Mouse (Mus musculus) brown adipose tissue, adult 24 weeks (tissue): ENCODE results near the gene Phldb3. TPM values are rescaled to one million over a fixed set of nuclear protein-coding genes. Genes with fewer than 3 reads are reported as not detected.

Experiments
- H3K27ac ChIP-seq: fragments of 200-500 bp; replicated peaks from 2 replicates; pipeline ENCODE4 v1.5.1; 2012; ENCODE audit warnings: low read depth, mild to moderate bottlenecking, low read length
- H3K4me1 ChIP-seq: fragments of 200-500 bp; 2 replicates; pipeline ENCODE4 v1.6.1; 2012; ENCODE audit warnings: low read length, mixed read lengths; ENCODE audit not compliant: control insufficient read depth, insufficient read depth, insufficient read length
- H3K4me3 ChIP-seq: fragments of 200-500 bp; 2 replicates; pipeline ENCODE4 v1.5.1; 2012; ENCODE audit warnings: low read depth, mild to moderate bottlenecking, low read length, moderate library complexity; ENCODE audit not compliant: insufficient read depth
- polyA plus RNA-seq: library from polyadenylated mRNA; stranded (reverse); fragments of >200 nt; gene quantifications from 2 replicates; pipeline ENCODE4 v1.2.4, GENCODE M21; 2012; ENCODE audit not compliant: missing spikeins, insufficient read depth, insufficient read length

The Phldb3 gene
- polyA plus RNA-seq = 0.75 TPM in 1 of 2 replicates, not detected in the other

DNA sequence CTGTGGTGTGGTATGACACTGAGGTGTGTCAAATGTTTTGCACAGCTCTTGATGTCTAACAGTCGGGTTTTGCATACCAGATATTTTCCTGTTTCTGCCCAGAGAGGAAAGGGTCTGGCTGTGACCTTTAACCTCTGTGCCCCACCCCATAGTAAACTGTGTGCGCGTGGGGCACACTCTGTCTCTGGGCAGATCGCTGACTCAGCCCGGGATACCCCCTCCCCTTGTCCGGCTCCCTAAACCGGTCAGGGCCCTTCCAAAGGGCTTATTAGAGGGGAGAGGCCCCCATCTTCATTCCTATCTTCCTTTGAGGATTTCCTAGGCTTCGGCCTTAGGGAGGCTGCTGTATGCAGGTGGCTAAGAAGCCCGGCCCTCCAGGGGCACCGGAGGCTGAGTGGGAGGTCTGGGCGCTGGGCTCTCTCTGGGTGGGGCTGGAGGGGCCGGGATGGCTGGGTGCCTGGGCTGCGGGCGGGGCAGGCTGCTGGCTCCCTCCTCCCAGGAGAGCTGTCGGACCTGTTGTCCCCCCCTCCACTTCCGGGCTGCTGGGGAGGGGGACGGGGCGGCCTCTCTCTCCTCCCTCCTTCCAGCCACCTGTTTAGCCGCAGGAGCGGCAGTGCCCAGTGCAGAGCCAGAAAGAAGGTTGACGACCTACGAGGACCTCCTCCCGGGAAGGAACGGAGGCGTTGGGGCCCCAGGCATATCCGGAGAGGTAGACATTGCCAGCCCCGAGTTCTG is at the start of gene Phldb3:
TSS of gene Phldb3 (plus strand) at position 620 of the 735 bp plus-strand sequence.
- H3K27ac ChIP-seq = no peak within 1 kb of the TSS
- peak within 1 kb of the TSS; percentile 58 for H3K4me3 ChIP-seq
- peaks cover 2% of the 10 kb centered on the region; the same call in 1 of the 2 replicates for H3K4me1 ChIP-seq

DNA sequence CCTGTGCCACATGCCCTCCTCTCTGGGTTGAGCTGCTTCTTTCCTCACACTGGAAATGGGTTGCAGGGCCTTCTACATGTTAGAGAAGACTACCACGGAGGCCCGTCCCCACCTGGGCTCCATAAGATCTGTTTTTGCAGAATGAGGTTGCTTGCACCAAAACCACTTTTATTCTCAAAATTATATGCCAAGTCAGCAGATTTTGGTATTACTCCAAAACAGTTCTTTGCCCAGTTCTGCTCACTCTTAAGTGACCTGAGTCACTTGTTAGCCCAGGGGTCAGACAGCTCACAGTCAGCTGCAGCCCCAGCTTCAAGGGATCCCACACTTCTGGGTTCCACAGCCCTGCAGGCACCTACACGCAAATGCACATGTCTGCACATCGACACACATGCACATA is 49.1 kb upstream of the Phldb3 start:
- H3K4me1 ChIP-seq = no peaks in the 10 kb centered on the region
- H3K27ac ChIP-seq = no peak overlapping the region
- H3K4me3 ChIP-seq = no peak overlapping the region

DNA sequence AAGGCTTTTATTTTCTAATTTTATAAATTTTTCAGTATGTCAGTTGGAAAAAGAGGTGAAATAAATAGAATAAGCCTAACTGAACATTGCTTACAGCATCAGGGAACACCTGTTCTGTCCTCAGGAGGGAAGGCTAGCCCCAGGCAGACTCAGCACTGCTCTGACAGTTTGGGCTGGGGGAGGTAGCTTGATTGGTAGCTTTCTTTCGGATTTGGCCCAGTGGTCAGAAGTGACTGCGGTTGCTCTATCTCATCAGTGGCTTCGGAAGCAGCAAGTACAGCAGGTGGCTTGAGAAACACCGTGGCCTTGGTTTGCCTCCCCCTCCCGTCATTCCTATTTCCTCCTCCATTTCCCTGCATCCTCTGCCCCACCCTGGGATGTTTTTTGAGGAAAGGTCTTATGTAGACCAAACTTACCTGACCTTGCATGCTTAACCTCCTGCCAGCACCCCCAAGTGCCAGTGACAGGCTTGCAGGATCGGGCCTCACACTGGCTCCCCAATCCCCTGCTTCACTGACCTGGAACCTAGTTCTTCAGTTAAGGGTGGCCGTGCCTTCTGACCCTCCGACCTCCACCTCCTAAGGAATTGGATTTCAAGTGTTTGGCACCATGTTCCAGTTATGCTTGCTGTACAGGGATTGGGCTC is 47.2 kb upstream of the Phldb3 start:
- no peak overlapping the region for H3K27ac ChIP-seq

DNA sequence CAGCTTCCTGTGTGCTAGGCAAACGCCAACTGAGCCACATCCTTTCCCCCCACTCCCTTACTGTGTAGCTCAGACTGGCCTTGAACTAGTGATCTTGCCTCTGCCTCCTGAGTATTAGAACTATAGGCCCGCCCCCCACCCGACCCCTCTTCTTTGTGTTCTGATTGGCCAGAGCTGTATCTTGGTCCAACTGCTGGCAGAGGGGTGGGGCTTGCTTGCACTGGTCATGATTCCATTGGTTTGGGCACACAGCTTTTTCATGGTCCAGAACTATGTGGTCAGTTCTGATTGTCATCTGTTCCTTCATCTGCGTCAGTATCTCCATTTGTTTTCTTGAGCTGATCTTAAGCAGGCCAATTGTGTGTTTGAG is 46.7 kb upstream of the Phldb3 start:
- Histone ChIP-seq H3K4me3 (no peak overlapping the region), H3K27ac (no peak overlapping the region), H3K4me1 (no peaks in the 10 kb centered on the region)

More for the DNA sequence above, 47.2 kb upstream of the Phldb3 start:
- no peaks in the 10 kb centered on the region for H3K4me1 ChIP-seq
- no peak overlapping the region for H3K4me3 ChIP-seq

DNA sequence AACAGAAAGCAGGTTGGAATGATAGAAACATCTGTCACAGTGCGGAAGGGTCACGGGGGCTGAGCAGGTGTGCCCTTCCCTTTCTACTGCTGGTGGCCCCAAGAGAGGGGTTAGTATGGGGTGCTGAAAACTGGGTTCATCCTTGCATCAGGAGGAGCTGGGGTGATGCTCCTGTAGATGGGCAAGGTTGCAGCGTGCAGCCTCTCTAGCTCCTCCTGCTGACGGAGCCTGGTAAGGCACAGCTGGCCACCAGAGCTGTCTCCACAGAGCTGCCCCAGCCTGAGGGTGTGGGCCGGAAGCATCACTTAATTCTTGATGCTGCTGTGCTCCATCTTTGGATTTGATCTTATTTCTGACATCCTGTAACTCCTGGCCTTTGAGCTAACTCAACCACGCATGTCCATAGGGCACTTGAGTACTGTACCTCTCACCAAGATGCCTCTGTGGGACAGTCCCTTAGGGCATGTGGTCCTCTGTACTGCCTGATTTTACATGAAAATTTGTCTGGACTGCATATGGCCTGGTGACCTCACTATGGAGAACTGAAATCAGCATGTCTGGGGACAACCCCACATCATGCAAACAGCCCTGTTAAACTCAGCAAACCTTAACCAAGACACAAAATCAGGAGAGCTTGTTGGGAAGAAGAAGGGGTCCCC is 45.8 kb upstream of the Phldb3 start:
- H3K4me1 ChIP-seq = no peaks in the 10 kb centered on the region
- no peak overlapping the region for H3K4me3 ChIP-seq
- H3K27ac ChIP-seq = no peak overlapping the region

DNA sequence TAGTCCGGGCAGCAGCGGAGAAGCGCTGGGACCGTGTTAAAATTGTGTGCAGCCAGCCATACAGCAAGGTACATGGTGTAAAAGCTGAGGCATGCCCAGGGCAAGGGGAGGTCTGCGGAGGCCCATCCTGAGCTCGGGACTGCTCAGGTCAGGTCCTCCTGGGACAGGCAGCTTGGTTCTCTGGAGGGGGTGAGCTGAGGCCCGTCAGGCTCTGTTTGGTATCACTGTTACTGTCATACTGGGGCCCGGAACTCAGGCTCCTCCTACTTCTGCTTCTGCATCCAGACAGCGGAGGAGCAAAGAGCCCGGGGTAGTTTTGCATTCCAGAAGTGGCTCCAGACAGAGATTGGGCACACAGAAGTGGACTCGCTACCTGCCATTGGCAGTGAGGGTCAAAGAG is 44.9 kb upstream of the Phldb3 start:
- Histone ChIP-seq H3K4me3 (no peak overlapping the region), H3K27ac (no peak overlapping the region), H3K4me1 (no peaks in the 10 kb centered on the region)

DNA sequence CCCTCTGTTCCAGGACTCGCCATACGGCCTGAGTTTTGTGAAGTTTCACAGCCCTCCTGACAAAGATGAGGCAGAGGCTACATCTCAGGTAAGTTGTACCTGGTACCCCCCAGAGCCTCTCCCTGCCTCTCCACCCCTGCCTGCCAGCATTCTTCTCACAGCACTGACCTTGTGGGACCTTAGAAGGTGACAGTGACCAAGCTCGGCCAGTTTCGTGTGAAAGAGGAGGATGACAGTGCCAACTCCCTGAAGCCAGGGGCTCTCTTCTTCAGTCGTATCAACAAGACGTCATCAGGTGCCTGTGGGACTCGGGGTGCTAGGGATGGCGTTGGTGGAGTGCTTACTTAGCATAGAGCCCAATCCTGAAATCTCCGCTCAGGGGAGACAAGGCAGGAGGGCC is 44.4 kb upstream of the Phldb3 start:
- Histone ChIP-seq H3K4me1 (no peaks in the 10 kb centered on the region), H3K4me3 (no peak overlapping the region), H3K27ac (no peak overlapping the region)

DNA sequence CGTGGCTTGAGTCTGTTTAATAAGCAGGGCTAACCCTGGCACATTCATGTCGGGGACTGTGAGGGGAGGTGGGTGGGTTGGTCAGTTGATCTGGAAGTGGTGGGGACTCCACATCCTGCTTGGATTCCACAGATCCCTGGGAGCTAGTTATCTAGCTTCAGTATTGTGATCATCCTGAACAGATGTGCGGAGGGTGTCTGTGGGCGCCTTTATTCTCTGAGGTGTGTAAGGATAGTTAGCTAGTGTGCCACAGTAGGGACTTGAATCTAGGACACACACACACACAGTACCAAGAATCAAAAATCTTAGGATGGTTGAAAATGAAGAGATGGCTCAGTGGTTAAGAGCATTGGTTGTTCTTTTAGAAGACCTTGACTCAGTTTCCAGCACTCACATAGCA is 42.1 kb upstream of the Phldb3 start:
- H3K27ac ChIP-seq = no peak overlapping the region
- no peaks in the 10 kb centered on the region for H3K4me1 ChIP-seq
- no peak overlapping the region for H3K4me3 ChIP-seq

DNA sequence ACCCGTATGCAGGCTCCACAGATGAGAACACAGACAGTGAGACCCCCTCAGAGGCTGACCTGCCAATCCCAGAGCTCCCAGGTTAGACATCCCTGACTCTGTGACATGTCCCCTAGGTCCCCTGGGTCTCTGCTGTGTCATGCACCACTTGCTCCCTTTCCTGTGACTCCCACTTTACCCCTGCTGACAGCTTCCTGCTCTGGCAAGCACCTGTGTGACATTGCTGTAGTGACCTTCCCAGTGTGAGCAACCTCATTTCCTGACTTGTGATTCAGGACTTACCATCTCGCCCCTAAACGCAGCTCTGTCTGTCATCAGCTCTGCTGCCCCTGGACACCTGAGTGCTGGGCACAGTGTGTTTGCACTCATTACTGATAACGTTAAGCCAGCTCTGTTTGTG is 39.5 kb upstream of the Phldb3 start:
- Histone ChIP-seq H3K4me3 (no peak overlapping the region), H3K4me1 (no peaks in the 10 kb centered on the region), H3K27ac (no peak overlapping the region)

DNA sequence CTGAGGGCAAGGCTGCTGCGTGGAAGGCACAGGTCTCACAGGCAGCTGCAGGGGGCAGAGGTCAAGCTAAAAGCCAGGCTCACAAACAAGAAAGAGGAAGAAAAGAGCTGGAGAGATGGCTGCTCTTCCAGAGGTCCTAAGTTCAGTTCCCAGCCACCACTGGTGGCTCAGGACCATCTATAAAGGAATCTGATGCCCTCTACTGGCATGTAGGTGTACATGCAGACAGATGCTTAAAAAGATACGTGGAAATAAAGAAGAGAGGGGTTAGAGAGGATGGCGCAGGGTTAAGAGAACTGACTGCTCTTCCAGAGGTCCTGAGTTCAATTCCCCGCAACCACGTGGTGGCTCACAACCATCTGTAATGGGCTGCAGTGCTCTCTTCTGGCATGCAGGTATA is 38.1 kb upstream of the Phldb3 start:
- Histone ChIP-seq H3K27ac (no peak overlapping the region), H3K4me3 (no peak overlapping the region), H3K4me1 (no peaks in the 10 kb centered on the region)

DNA sequence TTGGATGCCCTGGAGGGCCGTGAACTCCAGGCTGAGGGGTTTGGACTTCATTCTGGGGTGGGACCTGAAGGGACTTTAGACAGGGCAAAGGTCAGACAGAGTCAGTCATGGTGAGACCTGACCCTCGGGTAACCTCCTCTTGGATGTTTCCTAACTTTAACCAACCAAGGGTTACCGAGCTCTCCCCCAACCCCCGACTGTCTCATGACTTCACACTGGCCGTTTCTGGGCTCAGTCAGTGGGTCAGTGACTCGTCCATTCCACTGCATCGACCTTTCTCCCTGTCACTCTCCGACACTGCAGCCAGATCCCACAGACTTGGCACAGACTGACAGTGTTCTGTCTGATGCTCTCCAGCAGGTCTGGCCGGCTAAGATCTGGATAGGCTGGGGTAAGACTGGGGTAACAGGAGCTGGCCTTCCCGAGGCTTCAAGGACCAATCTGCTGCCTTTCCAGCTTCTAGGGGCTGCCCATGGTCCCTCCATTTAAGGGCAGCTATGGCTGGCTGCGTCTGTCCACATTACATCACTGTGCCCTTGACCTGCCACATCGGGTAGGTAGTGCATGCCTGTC is 36.3 kb upstream of the Phldb3 start:
- Histone ChIP-seq H3K4me1 (no peaks in the 10 kb centered on the region), H3K27ac (no peak overlapping the region), H3K4me3 (no peak overlapping the region)

DNA sequence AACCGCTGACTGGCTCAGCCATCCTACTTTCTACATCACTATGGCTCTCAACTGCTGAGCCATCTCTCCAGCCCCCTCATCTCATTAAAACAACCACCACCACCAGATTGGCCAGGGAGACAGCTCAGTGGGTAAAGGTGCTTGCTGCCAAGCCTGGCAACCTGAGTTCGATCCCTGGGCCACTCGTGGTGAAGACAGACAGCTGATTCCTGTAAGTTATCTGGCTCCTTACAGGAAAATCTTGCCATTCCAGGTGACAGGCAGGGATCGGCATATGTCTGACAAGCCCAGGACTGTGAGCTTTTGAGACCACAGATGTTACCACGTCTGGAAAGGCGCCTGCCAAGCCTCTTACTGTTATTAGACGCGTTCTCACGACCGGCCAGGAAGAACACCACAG is 32.8 kb upstream of the Phldb3 start:
- no peaks in the 10 kb centered on the region for H3K4me1 ChIP-seq
- no peak overlapping the region for H3K27ac ChIP-seq
- H3K4me3 ChIP-seq = no peak overlapping the region

DNA sequence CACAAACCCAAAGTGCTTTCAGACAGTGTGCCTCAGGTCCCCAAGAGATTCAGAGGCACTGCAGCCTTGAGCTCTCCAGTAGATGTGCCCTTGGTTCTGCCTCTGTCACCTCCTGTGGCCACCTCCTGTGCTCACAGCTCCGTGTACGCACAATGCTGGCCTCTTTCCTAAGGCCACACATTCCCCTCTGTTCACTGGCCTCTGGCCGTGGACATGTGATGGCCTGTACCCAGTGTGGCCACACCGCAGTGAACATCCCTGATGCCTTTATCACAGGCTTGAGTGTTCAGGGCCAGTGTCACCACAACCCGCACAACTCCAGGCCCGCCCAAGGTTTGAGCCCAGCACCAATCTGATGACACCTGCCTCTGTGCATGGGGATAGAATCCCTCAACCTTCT is 25.7 kb upstream of the Phldb3 start:
- Histone ChIP-seq H3K4me1 (peaks cover 4% of the 10 kb centered on the region; the same call in 1 of the 2 replicates), H3K27ac (no peak overlapping the region), H3K4me3 (no peak overlapping the region)

DNA sequence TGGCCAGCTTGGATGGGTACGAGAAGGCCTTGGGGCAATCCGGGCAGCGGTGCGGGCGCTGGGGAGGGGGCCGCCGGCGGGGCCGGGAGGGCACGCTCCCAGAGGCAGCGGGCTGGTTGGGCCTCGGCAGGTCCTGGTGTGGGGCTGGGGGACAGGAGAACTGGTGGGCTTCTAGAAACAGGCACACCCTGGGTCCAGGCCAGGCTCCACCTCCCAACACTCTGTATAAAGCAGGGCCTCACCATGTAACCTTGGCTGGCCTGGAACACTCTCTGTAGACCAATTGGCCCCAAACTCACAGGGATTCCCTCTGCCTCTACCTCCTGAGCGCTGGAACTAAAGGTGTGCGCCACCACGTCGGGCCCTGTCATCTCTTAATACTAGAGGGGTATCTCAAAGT is 24.6 kb upstream of the Phldb3 start:
- H3K27ac ChIP-seq = no peak overlapping the region
- H3K4me1 ChIP-seq = peaks cover 4% of the 10 kb centered on the region; the same call in 1 of the 2 replicates
- H3K4me3 ChIP-seq = no peak overlapping the region

DNA sequence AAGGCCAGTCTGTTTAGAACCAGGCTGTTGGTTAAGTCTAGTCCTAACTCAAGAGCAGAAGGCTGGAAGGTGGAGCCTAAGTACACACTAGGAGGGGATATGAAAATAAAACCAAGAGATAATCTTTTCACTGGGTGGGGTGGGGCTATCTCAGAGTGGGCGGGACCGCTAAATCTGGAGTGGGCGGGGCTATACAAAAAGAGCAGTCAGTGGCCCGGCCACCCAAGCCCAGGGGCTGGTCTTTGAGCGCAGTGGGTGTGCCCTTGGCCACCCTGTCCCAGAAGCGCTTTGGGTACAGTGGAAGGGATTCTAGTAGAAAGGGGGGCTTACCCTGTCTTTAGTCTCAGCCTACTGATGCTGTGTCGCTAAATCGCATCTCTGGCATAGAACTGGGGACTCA is 23.7 kb upstream of the Phldb3 start:
- no peak overlapping the region for H3K4me3 ChIP-seq

More for the DNA sequence above, 23.7 kb upstream of the Phldb3 start:
- H3K4me1 ChIP-seq = peaks cover 4% of the 10 kb centered on the region; the same call in 1 of the 2 replicates
- no peak overlapping the region for H3K27ac ChIP-seq
